Mouse (Mus musculus): ENCODE measurements around the gene Cd200r4. TPM values are rescaled to one million over a fixed set of nuclear protein-coding genes. Genes with fewer than 3 reads are reported as not detected.

The Cd200r4 gene
- polyA plus RNA-seq (2012; ENCODE audit: low replicate concordance) = not detected in 2 replicates

GRCm38 (mm10) chr16:44811544-44811943, at the start of gene Cd200r4:
Gene Cd200r4, plus strand, starts transcription at chr16:44811733.

GRCm38 (mm10) chr16:44765555-44766319, 45.8 kb upstream of the Cd200r4 start, which contains the start of gene Cd200r1:
Gene Cd200r1, plus strand, starts transcription at chr16:44765736.

GRCm38 (mm10) chr16:44866797-44867196, 55.3 kb downstream of the Cd200r4 start, which contains the start of gene Cd200r2:
Gene Cd200r2, plus strand, starts transcription at chr16:44867097.

Other genes with a start within 250 kb of the Cd200r4 start
- 4.6 and 6.3 TPM in 2 replicates for gene Nepro, start 87.4 kb upstream of the Cd200r4 start, polyA plus RNA-seq (2012; ENCODE audit: low replicate concordance)
- 48.2 and 65.1 TPM in 2 replicates for gene Gtpbp8, start 65.4 kb upstream of the Cd200r4 start, polyA plus RNA-seq (2012; ENCODE audit: low replicate concordance)
- 0.80 and 1.1 TPM in 2 replicates for gene Cd200r1, start 46.0 kb upstream of the Cd200r4 start, polyA plus RNA-seq (2012; ENCODE audit: low replicate concordance)
- not detected in 2 replicates for gene Cd200r2, start 55.4 kb downstream of the Cd200r4 start, polyA plus RNA-seq (2012; ENCODE audit: low replicate concordance)
- 0.27 TPM in 1 of 2 replicates, not detected in the other for gene Cd200r3, start 131.9 kb downstream of the Cd200r4 start, polyA plus RNA-seq (2012; ENCODE audit: low replicate concordance)